Mouse (Mus musculus) testis, adult 2 months (tissue): ENCODE results near the gene Fstl4. TPM values are rescaled to one million over a fixed set of nuclear protein-coding genes. Genes with fewer than 3 reads are reported as not detected.

Experiments used
- H3K27ac ChIP-seq: fragments of 200-500 bp; 2 replicates; pipeline ENCODE4 v1.5.1; 2012; ENCODE audit warnings: low read depth, low read length; ENCODE audit not compliant: control insufficient read depth, insufficient read depth
- H3K27me3 ChIP-seq: fragments of 200-500 bp; 2 replicates; pipeline ENCODE4 v1.6.1; 2012; ENCODE audit warnings: mild to moderate bottlenecking, low read length, moderate library complexity; ENCODE audit not compliant: control insufficient read depth, insufficient read depth
- H3K36me3 ChIP-seq: fragments of 200-500 bp; 2 replicates; pipeline ENCODE4 v1.6.1; 2012; ENCODE audit warnings: mild to moderate bottlenecking, low read length; ENCODE audit not compliant: control insufficient read depth, insufficient read depth
- H3K4me1 ChIP-seq: fragments of 200-500 bp; 2 replicates; pipeline ENCODE4 v1.6.1; 2012; ENCODE audit warnings: low read length; ENCODE audit not compliant: control insufficient read depth, insufficient read depth
- H3K4me3 ChIP-seq: fragments of 200-500 bp; 2 replicates; pipeline ENCODE4 v1.5.1; 2012; ENCODE audit warnings: low read depth, mild to moderate bottlenecking, low read length, moderate library complexity, mixed read lengths; ENCODE audit not compliant: control insufficient read depth
- CTCF ChIP-seq: fragments of 200-500 bp; IDR thresholded peaks from 2 replicates; pipeline ENCODE4 v1.5.1; 2012; ENCODE audit warnings: low read depth, mild to moderate bottlenecking, inconsistent platforms, low read length, moderate library complexity; ENCODE audit not compliant: control insufficient read depth, insufficient read depth, insufficient replicate concordance
- POLR2A ChIP-seq: fragments of 200-500 bp; IDR thresholded peaks from 2 replicates; pipeline ENCODE4 v1.6.1; 2012; ENCODE audit warnings: low read depth, mild to moderate bottlenecking, inconsistent platforms, low read length, moderate library complexity; ENCODE audit not compliant: control insufficient read depth
- polyA plus RNA-seq: library from polyadenylated mRNA; depleted of rRNA; stranded (reverse); fragments of >200 nt; gene quantifications from 2 replicates; pipeline ENCODE4 v1.2.3, GENCODE M21; 2012

Fstl4 gene
- polyA plus RNA-seq, 1 experiment, result 0.22 TPM

- Histone ChIP-seq H3K4me3 (no peak overlapping the region), H3K36me3 (no peaks in the 10 kb centered on the region), H3K27ac (no peak overlapping the region), H3K4me1 (no peaks in the 10 kb centered on the region), H3K27me3 (no peaks in the 10 kb centered on the region)
- TF ChIP-seq CTCF (no peak), POLR2A (no peak)
Observed at GRCm38 (mm10) chr11:52749988-52750387, 14.4 kb upstream of the Fstl4 start.

- Histone ChIP-seq H3K4me1 (no peaks in the 10 kb centered on the region), H3K27ac (no peak overlapping the region)
- TF ChIP-seq POLR2A, result no peak
- TF ChIP-seq CTCF, result no peak
Observed at GRCm38 (mm10) chr11:52752524-52752923, 11.9 kb upstream of the Fstl4 start.

DNA sequence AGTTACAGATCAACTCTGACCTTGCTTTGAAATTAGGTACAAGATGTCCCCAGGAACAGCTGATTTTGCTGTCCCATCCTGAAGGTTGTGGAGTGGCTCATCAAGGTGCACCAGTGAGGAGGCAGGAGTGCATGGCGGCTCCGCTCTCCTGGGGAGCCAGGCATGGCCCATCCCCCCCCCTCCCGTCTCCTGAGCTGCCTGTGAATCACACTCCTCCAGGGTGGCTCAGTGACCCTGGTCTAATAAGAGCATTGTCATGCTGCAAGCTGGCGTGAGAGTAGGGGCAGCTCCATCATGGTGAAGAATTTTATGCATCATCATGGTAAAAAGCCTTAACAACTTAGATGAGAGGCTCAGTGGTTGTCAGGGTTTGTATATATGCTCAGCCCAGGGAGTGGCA lies 11.2 kb upstream of the Fstl4 start:
- TF ChIP-seq POLR2A (no peak), CTCF (no peak)
- no peak overlapping the region for H3K4me3 ChIP-seq
- no peak overlapping the region for H3K27ac ChIP-seq
- H3K4me1 ChIP-seq, result no peaks in the 10 kb centered on the region
- H3K27me3 ChIP-seq, result no peaks in the 10 kb centered on the region
- no peaks in the 10 kb centered on the region for H3K36me3 ChIP-seq

More at GRCm38 (mm10) chr11:52752524-52752923, 11.9 kb upstream of the Fstl4 start:
- no peaks in the 10 kb centered on the region for H3K27me3 ChIP-seq
- no peak overlapping the region for H3K4me3 ChIP-seq
- H3K36me3 ChIP-seq, result no peaks in the 10 kb centered on the region

DNA sequence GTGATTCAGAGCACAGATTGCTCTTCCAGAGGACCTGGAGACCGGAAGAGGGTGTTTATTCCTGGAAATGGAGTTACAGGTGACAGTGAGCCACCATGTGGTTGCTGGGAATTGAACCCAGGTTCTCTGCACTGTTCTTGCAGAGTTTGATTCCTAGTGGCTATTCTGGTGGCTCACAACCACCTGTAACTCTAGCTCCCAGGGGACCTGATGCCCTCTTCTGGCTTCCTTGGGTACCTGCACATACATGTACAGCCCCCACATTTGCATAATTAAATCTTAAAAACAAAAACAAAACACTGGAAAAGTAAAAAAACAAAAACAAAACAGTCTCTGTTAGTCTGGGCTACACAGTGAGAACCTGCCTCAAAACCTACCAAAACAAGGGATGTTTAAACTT lies 2.6 kb upstream of the Fstl4 start:
- Histone ChIP-seq H3K27me3 (peaks cover 2% of the 10 kb centered on the region; the same call in 1 of the 2 replicates), H3K4me1 (peaks cover 8% of the 10 kb centered on the region), H3K27ac (no peak overlapping the region), H3K36me3 (no peaks in the 10 kb centered on the region), H3K4me3 (no peak overlapping the region)
- TF ChIP-seq CTCF (no peak), POLR2A (no peak)

DNA sequence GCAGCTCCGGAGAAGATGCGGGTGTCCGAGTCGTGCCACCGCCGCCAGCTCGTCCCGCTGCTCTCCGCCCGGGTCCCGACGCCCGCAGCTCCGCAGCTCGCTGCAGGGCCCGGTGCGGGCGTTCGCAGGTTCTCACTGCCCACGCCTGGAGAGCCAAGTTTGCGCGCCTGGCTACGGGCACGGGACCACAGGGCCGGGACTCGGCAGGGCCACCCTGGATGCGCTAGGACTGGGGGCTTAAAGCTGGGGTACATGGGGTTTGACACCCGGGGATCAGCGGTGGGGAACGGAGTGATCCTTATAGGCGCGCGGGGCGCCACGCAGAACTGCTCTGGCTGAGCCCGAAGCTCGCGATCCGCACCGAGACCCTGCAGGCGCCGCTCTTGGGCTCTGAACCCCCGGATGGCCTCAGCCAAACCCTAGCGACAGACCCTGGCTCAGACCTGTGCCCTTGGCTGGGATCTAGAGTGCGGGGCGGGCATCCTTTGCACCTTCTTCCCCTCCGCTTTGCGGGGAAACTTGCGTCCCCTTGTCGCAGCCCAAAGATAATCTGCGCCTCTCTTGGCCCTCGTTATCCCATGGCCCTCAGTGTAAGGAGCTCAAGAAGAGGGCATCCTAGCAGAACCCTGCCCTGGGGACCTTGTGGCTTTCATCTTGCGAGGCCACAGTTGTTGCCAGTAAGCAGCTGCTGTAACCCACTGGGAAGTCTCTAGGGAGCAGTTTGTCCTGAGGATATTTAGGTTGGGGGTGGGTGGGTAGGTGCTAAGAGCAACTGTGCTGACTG lies 652 bp downstream of the Fstl4 start:
- H3K4me1 ChIP-seq, result peaks cover 8% of the 10 kb centered on the region
- H3K36me3 ChIP-seq, result no peaks in the 10 kb centered on the region
- TF ChIP-seq CTCF, result no peak
- TF ChIP-seq POLR2A, result no peak
- peaks cover 2% of the 10 kb centered on the region; the same call in 1 of the 2 replicates for H3K27me3 ChIP-seq
- no peak overlapping the region for H3K27ac ChIP-seq
- H3K4me3 ChIP-seq, result peak overlapping the region; percentile 41; the same call in 1 of the 2 replicates

DNA sequence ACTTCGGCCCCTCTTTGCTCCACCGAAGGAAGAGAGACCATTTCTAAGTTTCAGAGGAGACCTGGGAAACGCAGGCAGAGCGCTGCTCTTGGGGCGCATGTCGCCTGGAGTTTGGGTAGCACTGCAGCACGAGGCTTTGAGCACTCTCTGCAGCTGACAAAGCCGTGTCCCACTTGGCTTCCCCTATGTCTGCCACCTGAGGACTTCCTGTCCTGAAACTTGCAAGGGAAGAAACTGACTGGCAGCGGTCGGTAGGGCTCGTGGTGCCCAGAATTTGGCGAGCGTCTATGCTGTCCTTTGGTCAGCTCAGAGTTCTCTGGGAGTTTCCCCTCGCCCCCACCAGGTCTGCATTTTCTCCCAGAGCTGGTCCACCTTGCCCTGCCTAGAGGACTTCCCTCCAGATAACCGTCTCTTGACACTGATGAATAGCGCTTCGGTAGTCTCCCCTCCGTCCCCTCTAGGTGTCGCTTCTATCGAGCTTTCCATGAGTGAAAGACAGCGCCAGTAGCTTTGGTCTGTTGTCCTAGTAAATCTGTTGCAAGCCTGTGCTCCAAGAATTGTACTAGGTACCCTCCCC lies 1.3 kb downstream of the Fstl4 start:
- TF ChIP-seq CTCF (no peak), POLR2A (no peak)
- no peak overlapping the region for H3K27ac ChIP-seq
- no peaks in the 10 kb centered on the region for H3K36me3 ChIP-seq
- H3K4me3 ChIP-seq, result no peak overlapping the region
- H3K4me1 ChIP-seq, result peaks cover 8% of the 10 kb centered on the region
- H3K27me3 ChIP-seq, result peaks cover 2% of the 10 kb centered on the region; the same call in 1 of the 2 replicates

DNA sequence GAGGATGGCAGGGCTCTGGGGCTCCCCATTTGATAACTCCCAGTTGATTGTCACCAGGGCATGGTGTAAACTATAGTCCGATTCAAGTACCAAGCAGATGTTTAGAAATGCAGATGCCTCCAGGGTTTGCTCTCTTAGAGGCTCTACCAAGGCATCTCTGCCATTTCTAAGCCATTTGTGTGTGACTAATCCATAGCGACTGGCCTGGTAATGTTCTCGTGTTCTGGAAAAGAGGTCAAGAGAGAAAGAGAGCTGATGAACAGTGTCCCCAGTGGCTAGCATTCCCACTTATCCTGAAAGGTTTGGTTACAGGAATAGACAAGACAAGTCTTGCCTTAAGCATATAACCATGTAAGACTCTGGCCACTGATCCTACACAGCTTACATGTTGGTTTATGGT lies 3.5 kb downstream of the Fstl4 start:
- no peaks in the 10 kb centered on the region for H3K36me3 ChIP-seq
- H3K27me3 ChIP-seq, result peaks cover 2% of the 10 kb centered on the region; the same call in 1 of the 2 replicates
- H3K4me1 ChIP-seq, result peaks cover 8% of the 10 kb centered on the region
- H3K27ac ChIP-seq, result no peak overlapping the region
- TF ChIP-seq CTCF, result no peak
- TF ChIP-seq POLR2A, result no peak
- no peak overlapping the region for H3K4me3 ChIP-seq
